Mouse (Mus musculus) E14TG2a.4 (cell line): Measurements from ENCODE around the gene Evc.

ENCODE experiments used
- CTCF ChIP-seq: conservative IDR thresholded peaks from 2 replicates; pipeline ENCODE4 v1.5.1; 2014; ENCODE audit warnings: low read length
- NANOG ChIP-seq: IDR thresholded peaks from 2 replicates; pipeline ENCODE4 v1.6.1; 2014; ENCODE audit warnings: borderline replicate concordance, low read length, mixed read lengths
- POU5F1 ChIP-seq: IDR thresholded peaks from 2 replicates; pipeline ENCODE4 v1.6.1; 2014; ENCODE audit warnings: low read length, borderline replicate concordance

GRCm38 (mm10) chr5:37351791-37352190, 15.1 kb upstream of the Evc start:
- TF ChIP-seq CTCF = no peak
- no peak for TF ChIP-seq NANOG
- TF ChIP-seq POU5F1 = no peak
